Mouse (Mus musculus) CD8-positive naive resting alpha-beta T cell, adult 2 months (primary cell): ENCODE results near the gene Atp5l.
A peak's percentile ranks its signal among the peaks of the same experiment; 100 is the strongest.
"Not testable (repeated sequence)": the region's sequence is repeated elsewhere in the genome, so short reads cannot be mapped to it uniquely, and the experiment has no call there.

Experiments
- DNase-seq, 2 experiments: peaks; one replicate each; pipeline ENCODE4 v3.0.0; 2022; ENCODE audit warnings: low read depth in 2 of 2, low spot score in 2 of 2

Atp5l gene

GRCm38 (mm10) chr9:44920374-44921122, at the start of gene Atp5l:
TSS of gene Atp5l (minus strand) at chr9:44920742.
- peak; percentile 66 to 77 for DNase-seq

GRCm38 (mm10) chr9:44969450-44969849, 48.9 kb upstream of the Atp5l start:
- no peak for DNase-seq

DNA sequence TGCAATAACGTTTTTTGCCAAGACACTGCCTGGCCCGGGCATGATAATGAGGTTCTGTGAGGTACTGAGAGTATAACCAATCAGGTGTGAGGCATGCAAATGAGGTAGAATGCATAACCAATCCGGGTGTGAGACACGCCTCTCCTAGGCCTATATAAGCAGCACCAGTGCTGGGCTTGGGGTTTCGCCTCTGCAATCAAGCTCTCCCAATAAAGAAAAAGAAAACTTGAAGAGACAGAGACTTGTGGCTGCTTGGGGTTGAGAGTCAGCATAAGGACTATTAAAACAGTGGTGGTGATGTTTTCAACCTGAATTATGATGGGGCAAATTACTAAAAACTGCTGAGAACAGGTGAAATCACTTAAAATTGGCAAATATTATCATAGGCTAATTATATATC, 47.2 kb upstream of the Atp5l start:
- not testable (repeated sequence) for DNase-seq

DNA sequence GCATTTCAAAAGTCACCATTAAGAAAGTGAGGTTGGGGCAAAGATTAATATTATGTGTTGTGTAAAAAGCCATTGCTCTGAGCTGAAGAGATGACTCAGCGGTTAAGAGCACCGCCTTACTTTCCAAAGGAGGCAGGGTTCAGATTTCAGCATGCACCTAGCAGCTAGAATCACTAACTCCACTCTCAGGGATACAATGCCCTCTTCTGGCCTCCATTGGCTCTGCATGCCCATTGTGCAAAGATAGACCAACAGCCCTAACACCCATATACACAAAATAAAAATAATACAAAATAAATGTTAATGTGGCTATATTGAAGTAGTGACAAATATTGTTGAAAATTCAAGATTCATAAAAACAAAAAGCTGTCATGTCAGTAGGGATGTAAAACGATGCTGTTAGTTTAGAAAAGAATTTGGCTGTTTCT, 46.3 kb upstream of the Atp5l start:
- peak; percentile 72 to 87 for DNase-seq

- no peak for DNase-seq
Observed at GRCm38 (mm10) chr9:44965833-44966466, 45.4 kb upstream of the Atp5l start.

DNA sequence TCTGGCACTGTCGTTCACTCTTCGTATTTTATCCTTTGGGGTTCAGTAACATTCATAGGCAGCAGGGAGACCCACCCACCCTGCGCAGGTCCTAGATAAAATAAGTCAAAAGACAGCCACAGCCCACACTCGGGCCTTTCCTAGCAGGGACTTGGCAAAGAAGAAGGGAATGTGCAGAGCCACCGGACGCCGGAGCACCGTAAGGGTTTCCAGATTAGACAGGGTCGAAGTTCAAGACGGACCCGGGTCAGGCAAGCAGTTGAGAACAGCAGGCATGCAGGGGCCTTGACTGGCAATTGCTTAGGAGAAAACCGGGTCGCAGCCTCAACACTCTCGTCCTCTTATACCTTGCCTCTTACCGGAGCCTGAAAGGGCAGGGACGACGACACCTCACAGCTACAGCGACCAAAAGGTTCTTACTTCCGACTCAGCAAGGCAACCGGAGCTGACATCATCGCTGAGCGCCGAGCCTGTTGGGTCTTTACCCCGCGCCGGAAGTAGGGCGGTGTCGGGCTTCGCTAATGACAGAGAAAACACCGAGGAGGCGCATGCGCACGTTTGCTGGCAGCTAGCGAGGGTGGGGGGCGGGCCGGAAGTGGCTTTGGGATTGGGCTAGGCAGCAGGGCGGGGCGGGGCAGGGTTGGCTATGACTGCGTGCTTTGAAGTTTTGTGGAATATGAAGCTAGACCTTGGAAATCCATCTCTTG, 44.7 kb upstream of the Atp5l start, which contains the start of gene Ube4a:
TSS of gene Ube4a (minus strand) at position 475 of the 707 bp plus-strand sequence.
- peak; percentile 99 to 100 for DNase-seq

- DNase-seq: peak; percentile 48 to 64
Observed at GRCm38 (mm10) chr9:44954432-44954831, 33.9 kb upstream of the Atp5l start.

DNA sequence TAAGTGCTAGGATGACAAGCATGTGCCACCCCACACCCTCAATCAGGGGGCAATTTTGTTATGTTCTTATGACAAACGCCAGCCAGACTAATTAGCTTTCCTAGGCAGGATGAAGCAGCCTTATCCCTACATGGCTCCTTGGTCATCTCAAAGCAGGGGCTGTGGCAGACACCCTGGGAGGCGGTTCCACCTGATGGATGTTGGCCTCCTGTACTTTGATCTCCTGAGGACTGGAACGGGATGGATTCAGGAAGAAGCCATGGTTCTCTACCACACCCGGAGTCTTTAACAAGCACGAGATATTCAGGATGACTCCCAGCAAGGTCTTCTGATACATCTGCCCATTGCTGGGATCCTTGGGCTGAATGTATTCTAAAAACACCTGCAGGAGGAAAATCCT, 27.3 kb upstream of the Atp5l start:
- DNase-seq: no peak

DNA sequence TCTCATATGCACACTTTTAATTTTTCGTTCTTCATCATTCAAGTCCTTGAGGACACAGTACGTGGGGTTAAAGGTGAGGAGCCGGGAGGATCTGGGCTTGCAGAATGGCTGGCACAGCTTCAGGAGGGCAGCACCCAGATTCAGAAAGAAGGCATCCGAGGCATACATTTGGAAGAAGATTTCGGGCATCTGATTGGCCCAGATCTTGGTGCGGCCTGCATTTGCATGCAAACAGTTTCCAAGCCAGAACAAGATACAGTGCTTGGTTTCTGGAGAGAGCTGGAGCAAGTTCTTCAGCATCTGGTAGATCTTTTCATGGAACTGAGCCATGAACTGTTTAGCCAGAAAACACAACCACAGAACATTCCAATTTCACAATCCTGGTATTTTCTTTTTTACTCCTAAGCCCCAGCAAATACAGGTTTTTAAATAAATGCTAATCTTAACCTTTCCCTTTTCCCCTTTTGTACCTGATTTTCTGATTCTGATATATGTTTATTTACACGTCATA, 25.7 kb upstream of the Atp5l start:
- DNase-seq: no peak

DNA sequence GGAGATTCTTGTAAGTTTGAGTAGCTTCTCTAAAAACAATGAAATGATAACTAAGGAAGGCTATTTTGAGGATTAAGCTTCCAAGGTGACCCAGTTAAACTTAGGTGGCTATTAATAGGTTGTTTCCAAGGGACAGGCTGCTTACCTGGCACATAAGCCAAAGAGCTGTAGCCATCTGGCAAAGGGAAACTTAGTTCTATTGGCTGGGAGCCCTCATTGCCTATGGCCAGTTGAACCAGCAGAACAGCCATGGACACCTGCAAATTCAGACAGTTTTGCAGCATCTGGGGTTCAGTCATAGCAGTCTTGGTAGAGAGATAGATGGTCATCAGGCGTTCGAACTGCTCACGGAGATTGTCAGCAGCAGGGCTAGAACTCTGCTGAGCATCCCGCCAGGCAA, 21.9 kb upstream of the Atp5l start:
- no peak for DNase-seq

- DNase-seq: no peak
Observed at GRCm38 (mm10) chr9:44941756-44942155, 21.2 kb upstream of the Atp5l start.

- DNase-seq: no peak
Observed at GRCm38 (mm10) chr9:44921543-44921942, 1.0 kb upstream of the Atp5l start.

GRCm38 (mm10) chr9:44921123-44921468, 554 bp upstream of the Atp5l start:
- no peak for DNase-seq

DNA sequence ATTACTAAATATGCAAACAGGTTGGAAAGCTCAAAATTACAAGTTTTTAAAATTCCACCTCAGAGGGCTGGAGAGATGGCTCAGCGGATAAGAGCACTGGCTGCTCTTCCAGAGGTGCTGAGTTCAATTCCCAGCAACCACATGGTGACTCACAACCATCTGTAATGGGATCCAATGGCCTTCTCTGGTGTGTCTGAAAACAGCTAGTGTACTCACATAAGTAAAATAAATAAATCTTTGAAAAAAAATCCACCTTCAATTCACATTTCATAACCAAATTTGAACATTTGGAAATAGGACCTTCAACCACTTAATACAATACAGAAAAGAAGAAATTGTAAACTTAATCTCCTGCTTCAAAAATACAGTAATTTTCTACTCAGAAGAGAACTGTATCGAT, 936 bp downstream of the Atp5l start:
- no peak for DNase-seq

DNA sequence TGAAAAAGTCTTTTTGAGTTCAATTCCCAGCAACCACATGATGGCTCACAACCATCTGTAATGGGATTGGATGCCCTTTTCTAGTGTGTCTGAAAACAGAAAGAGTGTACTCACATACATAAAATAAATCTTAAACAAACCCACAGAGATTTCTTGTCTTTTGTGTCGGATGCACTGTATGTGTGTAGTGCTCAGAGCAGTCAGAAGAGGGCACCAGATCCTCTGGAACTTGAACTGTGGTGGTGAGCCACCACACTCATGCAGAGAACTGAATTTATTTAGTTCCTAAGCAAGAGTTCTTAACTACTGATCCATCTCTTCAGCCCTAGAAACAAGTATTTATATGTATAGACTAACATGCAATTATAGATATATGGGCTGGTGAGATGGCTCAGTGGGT, 4.3 kb downstream of the Atp5l start:
- peak; percentile 57 to 80 for DNase-seq

DNA sequence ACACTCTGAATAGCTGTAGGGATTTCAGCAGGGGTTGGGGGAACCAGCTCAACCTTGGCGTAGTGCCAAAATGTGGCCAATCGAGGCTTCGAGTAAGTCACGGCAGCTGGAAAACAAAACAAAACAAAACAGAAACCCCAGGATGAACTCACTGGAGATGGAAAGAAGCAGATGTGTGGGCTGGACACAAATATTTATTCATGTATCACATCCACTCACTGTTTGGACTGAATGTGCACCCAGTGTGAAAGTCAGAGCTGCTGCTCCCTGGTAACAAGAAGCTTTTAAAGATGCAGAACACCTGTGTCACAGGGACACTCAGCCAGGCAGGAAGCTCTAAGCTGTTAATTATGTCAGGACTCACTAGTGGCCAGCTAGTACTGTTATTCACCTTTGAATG, 5.8 kb downstream of the Atp5l start:
- no peak for DNase-seq

GRCm38 (mm10) chr9:44911365-44911764, 9.2 kb downstream of the Atp5l start:
- DNase-seq: no peak

DNA sequence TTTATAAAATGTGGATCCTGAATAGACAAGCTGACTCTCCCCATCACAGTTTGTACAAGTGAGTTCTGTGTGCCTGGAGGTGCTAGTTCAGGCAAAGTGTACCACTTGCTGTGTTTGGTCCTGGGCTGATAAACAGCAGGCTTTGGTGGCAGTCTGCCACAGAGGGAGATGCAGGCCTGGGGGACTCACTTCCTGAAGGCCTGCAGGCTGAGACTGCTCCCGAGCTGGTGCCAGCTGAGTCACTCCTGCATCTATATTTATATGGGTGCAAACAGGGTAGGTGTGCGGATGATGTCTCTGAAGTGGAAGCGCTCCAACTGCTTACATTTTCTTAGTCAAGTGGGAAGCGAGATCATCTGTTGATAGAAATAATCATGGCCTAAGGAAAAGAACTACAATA, 14.9 kb downstream of the Atp5l start:
- no peak for DNase-seq

- DNase-seq: no peak
Observed at GRCm38 (mm10) chr9:44904964-44905363, 15.6 kb downstream of the Atp5l start.

GRCm38 (mm10) chr9:44903856-44904255, 16.7 kb downstream of the Atp5l start:
- DNase-seq: no peak

DNA sequence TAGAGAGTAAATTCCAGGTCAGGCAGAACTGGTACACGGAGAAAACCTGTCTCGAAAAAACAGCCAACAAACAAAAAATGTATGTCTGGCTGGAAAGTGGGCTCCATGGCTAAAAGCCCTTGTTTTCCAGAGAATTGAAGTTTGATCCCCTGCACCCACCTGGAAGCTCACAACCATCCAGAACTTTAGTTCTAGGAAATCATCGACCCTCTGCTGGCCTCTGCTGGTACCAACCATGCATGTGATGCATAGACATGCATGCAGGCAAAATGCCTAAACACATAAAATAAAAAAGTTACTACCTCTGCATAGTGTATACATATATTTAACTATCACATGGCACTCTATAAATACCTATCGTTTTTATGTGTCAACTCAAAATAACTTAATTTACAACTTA, 20.1 kb downstream of the Atp5l start:
- DNase-seq: no peak

DNA sequence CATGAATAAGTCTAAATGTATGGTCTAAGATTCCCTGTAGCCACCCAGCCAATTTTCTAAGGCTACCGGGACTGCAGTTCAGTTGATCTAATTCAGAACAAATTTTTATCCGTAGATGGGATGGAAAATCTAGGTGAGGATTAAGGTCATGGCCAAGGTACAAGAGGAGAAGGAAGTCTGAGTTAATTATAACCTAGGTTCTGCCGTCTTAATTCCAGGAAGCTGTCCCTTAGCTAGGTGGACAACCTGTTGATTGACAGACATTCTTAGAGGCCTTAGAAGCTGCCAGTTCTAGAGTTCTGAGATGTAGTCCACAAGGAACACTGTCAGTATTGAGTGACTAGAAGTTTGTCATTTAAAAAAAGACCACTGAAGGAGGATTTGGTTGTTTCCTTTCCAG, 20.8 kb downstream of the Atp5l start:
- DNase-seq: no peak
